Comparison of ENCODE assay signal across 11 mouse cellular contexts in the genomic region with DNA sequence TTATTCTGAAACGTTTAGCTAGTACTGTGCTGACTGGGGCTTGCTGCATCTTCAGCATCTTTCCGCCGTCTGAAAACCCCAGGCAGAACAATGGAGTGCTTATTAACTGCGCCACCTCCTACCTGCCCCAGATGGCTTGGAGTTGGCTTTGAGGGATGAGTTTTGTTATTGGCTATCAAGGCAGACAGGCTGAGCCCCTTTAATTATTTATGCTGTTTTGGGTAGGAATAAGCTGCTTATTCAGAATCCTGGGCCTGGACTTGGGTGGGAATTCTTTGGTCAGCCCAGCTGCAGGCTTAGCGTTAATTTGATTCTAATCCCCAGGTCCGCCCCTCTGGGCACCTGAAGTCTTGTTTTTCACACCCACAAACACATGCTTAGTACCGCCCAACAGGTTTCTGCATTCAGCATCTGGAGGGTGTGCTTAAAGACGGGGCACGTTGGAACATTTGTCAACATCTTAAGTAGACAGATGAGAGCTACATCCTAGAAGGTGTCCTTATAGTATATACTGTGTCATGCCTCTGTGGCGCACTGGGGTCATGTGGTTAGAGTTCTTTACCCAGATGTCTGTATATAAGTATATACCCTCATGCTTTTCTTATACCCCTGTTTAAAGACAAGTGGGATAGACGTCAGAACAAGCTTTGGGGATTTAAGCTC.
DNase-seq lines count a peak whose midpoint lies in the region; ATAC-seq and TF ChIP-seq lines count a peak whose summit lies in the region.
"Had no signal": no experiment of that assay in that cellular context is flagged by ENCODE, and none has a peak within 500 bp of the region (broad histone marks: within the 10 kb centered on the region; RNA-seq: fewer than 3 reads in every experiment).

No protein-coding gene starts in this region.

- no peaks in the 10 kb centered on the region for H3K36me3 ChIP-seq in embryonic facial prominence, embryonic 13.5 days
- no peaks in the 10 kb centered on the region for H3K36me3 ChIP-seq in hindbrain, embryonic 12.5 days
- no peaks in the 10 kb centered on the region for H3K36me3 ChIP-seq in midbrain, postnatal 0 days (ENCODE audit: insufficient read depth, low read length)
- H3K36me3 ChIP-seq: heart, embryonic 10.5 days had no signal

- no peak for TF ChIP-seq CTCF in midbrain, postnatal 0 days (IDR thresholded peaks at IDR 0.05)

- 0 out of 2 replicates have a peak, but pooled peaks have one; percentile 19 for ATAC-seq in cerebellum, adult (ENCODE audit: insufficient number of reproducible peaks, low FRiP score, low TSS enrichment)
- no peak for ATAC-seq in embryonic facial prominence, embryonic 13.5 days (ENCODE audit: insufficient number of reproducible peaks, insufficient read depth, low FRiP score, low TSS enrichment, low read depth)
- ATAC-seq in hindbrain, embryonic 12.5 days (ENCODE audit: low FRiP score), result peak; percentile 79
- no peak for ATAC-seq in midbrain, postnatal 0 days (ENCODE audit: low FRiP score)

- peaks cover 41% of the 10 kb centered on the region for H3K4me1 ChIP-seq in embryonic facial prominence, embryonic 13.5 days
- peaks cover 34% of the 10 kb centered on the region for H3K4me1 ChIP-seq in hindbrain, embryonic 12.5 days
- no peaks in the 10 kb centered on the region for H3K4me1 ChIP-seq in midbrain, postnatal 0 days (ENCODE audit: insufficient read depth, low read length)

- intact Hi-C loops in heart, postnatal 14 days (cut with DNase I), result loop anchor here (10.0 kb wide), 1 partner anchor 48 kb away; no protein-coding TSS in a partner anchor

- DNase-seq in cerebellum, adult 11 months, result no peak
- peak; percentile 52 for DNase-seq in midbrain, postnatal 0 days (ENCODE audit: low spot score)
- DNase-seq in frontal cortex, adult 2 months (ENCODE audit: extremely low spot score in 1 of 2, low spot score in 1 of 2), result no peak
- no peak for DNase-seq in adipocyte (ENCODE audit: low spot score)
- no peak for DNase-seq in heart, postnatal 14 days
- DNase-seq: lung, embryonic 14.5 days had no signal

- H3K4me2 ChIP-seq in embryonic facial prominence, embryonic 13.5 days, result no peak overlapping the region
- no peak overlapping the region for H3K4me2 ChIP-seq in hindbrain, embryonic 12.5 days (replicated peaks)
- H3K4me2 ChIP-seq in midbrain, postnatal 0 days (ENCODE audit: low read depth, low read length, poor library complexity, severe bottlenecking), result no peak overlapping the region
- H3K4me2 ChIP-seq: limb, embryonic 13.5 days; lung, embryonic 14.5 days had no signal

- H3K27ac ChIP-seq in embryonic facial prominence, embryonic 13.5 days, result peak overlapping the region; percentile 40; the same call in 1 of the 2 replicates
- H3K27ac ChIP-seq in hindbrain, embryonic 12.5 days, result peak overlapping the region; percentile 74
- no peak overlapping the region for H3K27ac ChIP-seq in midbrain, postnatal 0 days (ENCODE audit: low read depth, low read length)
- H3K27ac ChIP-seq: heart, embryonic 10.5 days; limb, embryonic 13.5 days had no signal

- H3K27me3 ChIP-seq in embryonic facial prominence, embryonic 13.5 days, result no peaks in the 10 kb centered on the region
- H3K27me3 ChIP-seq in hindbrain, embryonic 12.5 days, result no peaks in the 10 kb centered on the region
- H3K27me3 ChIP-seq in midbrain, postnatal 0 days (ENCODE audit: insufficient read depth, low read length), result no peaks in the 10 kb centered on the region
- H3K27me3 ChIP-seq: limb, embryonic 13.5 days had no signal

- no peak overlapping the region for H3K4me3 ChIP-seq in embryonic facial prominence, embryonic 13.5 days
- no peak overlapping the region for H3K4me3 ChIP-seq in hindbrain, embryonic 12.5 days
- no peak overlapping the region for H3K4me3 ChIP-seq in midbrain, postnatal 0 days (ENCODE audit: low read depth, low read length)
- H3K4me3 ChIP-seq: heart, embryonic 10.5 days; limb, embryonic 13.5 days had no signal

- no peaks in the 10 kb centered on the region for H3K9me3 ChIP-seq in embryonic facial prominence, embryonic 13.5 days
- H3K9me3 ChIP-seq in hindbrain, embryonic 12.5 days (replicated peaks), result no peaks in the 10 kb centered on the region
- no peaks in the 10 kb centered on the region for H3K9me3 ChIP-seq in midbrain, postnatal 0 days (ENCODE audit: low read length)
- H3K9me3 ChIP-seq: heart, embryonic 10.5 days; limb, embryonic 13.5 days had no signal

- 46% methylated on average over 11 of the region's 11 CpGs for WGBS in embryonic facial prominence, embryonic 13.5 days
- WGBS in hindbrain, embryonic 12.5 days, result 48% methylated on average over 11 of the region's 11 CpGs
- 37% methylated on average over 11 of the region's 11 CpGs for WGBS in midbrain, postnatal 0 days

- H3K9ac ChIP-seq in embryonic facial prominence, embryonic 13.5 days, result no peak overlapping the region
- H3K9ac ChIP-seq in hindbrain, embryonic 12.5 days, result no peak overlapping the region
- no peak overlapping the region for H3K9ac ChIP-seq in midbrain, postnatal 0 days (replicated peaks; ENCODE audit: low read length, poor library complexity, severe bottlenecking)
- H3K9ac ChIP-seq: limb, embryonic 13.5 days; lung, embryonic 14.5 days had no signal

Comparison
In these comparisons a context has a peak if more than half of its experiments do, and no peak if none do; other contexts are left out.
1. ATAC-seq: peak in cerebellum, adult (single experiment) and hindbrain, embryonic 12.5 days (single experiment); none in embryonic facial prominence, embryonic 13.5 days (single experiment) and midbrain, postnatal 0 days (single experiment).